Mouse (Mus musculus): ENCODE results near the gene Hipk2. TPM values are rescaled to one million over a fixed set of nuclear protein-coding genes. Genes with fewer than 3 reads are reported as not detected.

The Hipk2 gene
- polyA plus RNA-seq, 1 experiment from 2014 or later = 13.7 TPM

DNA sequence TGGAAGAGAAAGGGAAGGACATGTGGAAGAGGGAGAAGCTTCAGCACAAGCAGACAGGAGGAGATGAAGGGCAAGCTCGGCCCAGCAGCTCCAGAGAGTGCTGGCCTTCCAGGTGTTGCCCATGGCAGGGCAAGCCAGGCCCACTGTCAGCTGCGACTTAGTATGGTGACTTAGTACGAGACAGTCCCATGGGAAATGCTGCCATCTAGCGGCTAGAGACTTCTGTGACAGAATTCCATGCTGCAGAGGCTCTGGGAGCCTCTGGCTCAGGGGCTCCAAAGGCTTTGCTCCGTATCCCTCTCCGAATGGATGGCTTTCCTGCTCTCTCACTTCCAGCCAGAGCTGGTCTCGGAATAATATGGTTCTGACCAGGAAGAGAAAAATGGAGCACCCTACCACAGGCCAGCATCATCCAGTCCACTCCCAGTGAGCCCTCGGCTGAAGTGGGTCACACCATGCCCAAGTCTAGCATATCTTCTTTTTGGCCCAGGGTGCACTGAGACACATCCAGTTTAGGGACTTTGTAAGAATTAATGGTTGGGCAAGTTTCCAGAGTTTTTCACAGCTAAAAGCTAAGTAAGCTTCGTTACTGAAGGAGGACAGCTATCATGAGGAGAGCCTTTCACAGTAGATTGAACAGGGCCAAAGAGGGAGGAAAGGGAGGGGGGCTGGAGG is 180.4 kb downstream of the Hipk2 start:
- H3K9ac ChIP-seq (ENCODE audit: low read length) = no peak overlapping the region
- H3K4me1 ChIP-seq (replicated peaks; ENCODE audit: control insufficient read depth, insufficient read depth) = no peaks in the 10 kb centered on the region
- H3K9me3 ChIP-seq (ENCODE audit: control insufficient read depth, low read length) = no peaks in the 10 kb centered on the region
- peaks cover 14% of the 10 kb centered on the region for H3K36me3 ChIP-seq (ENCODE audit: control insufficient read depth, insufficient read depth, low read length)
- no peaks in the 10 kb centered on the region for H3K27me3 ChIP-seq (ENCODE audit: control insufficient read depth, insufficient read depth, low read length)
- WGBS = 27% methylated on average over 9 of the region's 9 CpGs
- TF ChIP-seq EP300 (optimal IDR thresholded peaks at IDR 0.05) (no peak), CTCF (IDR thresholded peaks at IDR 0.05; ENCODE audit: low read depth) (peak; percentile 87)
- peak; percentile 61 for ATAC-seq (ENCODE audit: low FRiP score, low TSS enrichment)
- no peak overlapping the region for H3K4me3 ChIP-seq (ENCODE audit: low read depth, low read length)
- DNase-seq (ENCODE audit: low spot score) = peak; percentile 79
- no peak overlapping the region for H3K4me2 ChIP-seq (replicated peaks; ENCODE audit: low read depth)
- H3K27ac ChIP-seq (replicated peaks) = no peak overlapping the region

GRCm38 (mm10) chr6:38692556-38692955 is 183.4 kb downstream of the Hipk2 start:
- DNase-seq (ENCODE audit: low spot score) = no peak
- no peak for ATAC-seq (ENCODE audit: low FRiP score, low TSS enrichment)
- Histone ChIP-seq H3K9ac (ENCODE audit: low read length) (no peak overlapping the region), H3K9me3 (ENCODE audit: control insufficient read depth, low read length) (no peaks in the 10 kb centered on the region), H3K27me3 (ENCODE audit: control insufficient read depth, insufficient read depth, low read length) (no peaks in the 10 kb centered on the region), H3K36me3 (ENCODE audit: control insufficient read depth, insufficient read depth, low read length) (0 out of 2 replicates have a peak, but pooled peaks cover 10% of the 10 kb centered on the region), H3K4me2 (replicated peaks; ENCODE audit: low read depth) (no peak overlapping the region), H3K4me3 (ENCODE audit: low read depth, low read length) (no peak overlapping the region), H3K4me1 (replicated peaks; ENCODE audit: control insufficient read depth, insufficient read depth) (no peaks in the 10 kb centered on the region), H3K27ac (replicated peaks) (no peak overlapping the region)
- WGBS = 82% methylated on average over 6 of the region's 6 CpGs
- TF ChIP-seq EP300 (optimal IDR thresholded peaks at IDR 0.05) (no peak), CTCF (IDR thresholded peaks at IDR 0.05; ENCODE audit: low read depth) (no peak)

DNA sequence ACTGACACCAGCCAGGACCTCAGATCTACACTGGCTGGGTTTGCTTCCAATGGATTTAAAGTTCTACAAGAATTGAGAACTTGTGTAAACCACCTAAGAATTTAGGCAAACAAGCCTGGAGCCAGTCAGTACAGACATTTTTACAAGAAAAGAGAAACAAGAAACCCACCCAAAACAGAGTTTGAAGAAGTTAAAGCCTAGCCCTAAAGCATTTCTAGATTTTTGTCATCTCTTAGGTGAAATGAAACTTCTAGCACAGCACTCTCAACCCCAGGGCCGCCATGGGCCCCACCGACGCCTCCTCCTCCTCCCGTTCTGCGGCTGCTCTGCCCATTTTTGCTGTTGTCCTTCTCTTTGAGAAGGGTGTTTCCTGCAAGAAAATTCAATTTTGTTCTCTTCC is 184.9 kb downstream of the Hipk2 start:
- H3K27ac ChIP-seq (replicated peaks) = no peak overlapping the region
- H3K9me3 ChIP-seq (ENCODE audit: control insufficient read depth, low read length) = no peaks in the 10 kb centered on the region
- no peaks in the 10 kb centered on the region for H3K27me3 ChIP-seq (ENCODE audit: control insufficient read depth, insufficient read depth, low read length)
- H3K4me2 ChIP-seq (replicated peaks; ENCODE audit: low read depth) = no peak overlapping the region
- no peak for DNase-seq (ENCODE audit: low spot score)
- WGBS = 93% methylated on average over 5 of the region's 5 CpGs
- H3K4me3 ChIP-seq (ENCODE audit: low read depth, low read length) = no peak overlapping the region
- H3K4me1 ChIP-seq (replicated peaks; ENCODE audit: control insufficient read depth, insufficient read depth) = no peaks in the 10 kb centered on the region
- TF ChIP-seq EP300 (optimal IDR thresholded peaks at IDR 0.05) (no peak), CTCF (IDR thresholded peaks at IDR 0.05; ENCODE audit: low read depth) (no peak)
- H3K36me3 ChIP-seq (ENCODE audit: control insufficient read depth, insufficient read depth, low read length) = 0 out of 2 replicates have a peak, but pooled peaks cover 9% of the 10 kb centered on the region
- H3K9ac ChIP-seq (ENCODE audit: low read length) = no peak overlapping the region
- no peak for ATAC-seq (ENCODE audit: low FRiP score, low TSS enrichment)

DNA sequence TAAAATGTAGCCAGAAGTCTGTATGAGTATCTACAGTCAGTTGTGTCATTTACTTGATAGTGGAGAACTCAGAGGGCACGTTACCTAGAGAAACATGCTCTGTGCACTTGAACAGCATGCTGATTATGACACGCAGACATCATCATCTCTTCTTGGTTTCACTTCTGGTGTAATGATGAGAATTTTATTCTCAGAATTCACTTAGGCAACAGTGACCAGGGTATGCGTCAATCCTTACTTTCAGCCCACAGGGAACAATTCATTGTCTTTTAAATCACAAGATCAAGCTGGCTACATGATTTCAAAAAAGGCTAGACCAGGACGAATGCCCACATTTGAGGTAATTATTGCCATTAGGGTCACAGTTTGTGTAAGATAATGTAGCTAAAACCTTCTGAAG is 185.3 kb downstream of the Hipk2 start:
- Histone ChIP-seq H3K27ac (replicated peaks) (no peak overlapping the region), H3K4me3 (ENCODE audit: low read depth, low read length) (no peak overlapping the region), H3K9ac (ENCODE audit: low read length) (no peak overlapping the region), H3K4me1 (replicated peaks; ENCODE audit: control insufficient read depth, insufficient read depth) (no peaks in the 10 kb centered on the region), H3K9me3 (ENCODE audit: control insufficient read depth, low read length) (no peaks in the 10 kb centered on the region), H3K36me3 (ENCODE audit: control insufficient read depth, insufficient read depth, low read length) (0 out of 2 replicates have a peak, but pooled peaks cover 9% of the 10 kb centered on the region), H3K27me3 (ENCODE audit: control insufficient read depth, insufficient read depth, low read length) (no peaks in the 10 kb centered on the region), H3K4me2 (replicated peaks; ENCODE audit: low read depth) (no peak overlapping the region)
- no peak for DNase-seq (ENCODE audit: low spot score)
- 84% methylated on average over 4 of the region's 4 CpGs for WGBS
- ATAC-seq (ENCODE audit: low FRiP score, low TSS enrichment) = no peak
- no peak for TF ChIP-seq CTCF (IDR thresholded peaks at IDR 0.05; ENCODE audit: low read depth)
- TF ChIP-seq EP300 (optimal IDR thresholded peaks at IDR 0.05) = no peak

- no peak overlapping the region for H3K9ac ChIP-seq (ENCODE audit: low read length)
- DNase-seq (ENCODE audit: low spot score) (no peak), ATAC-seq (ENCODE audit: low FRiP score, low TSS enrichment) (no peak)
- no peak overlapping the region for H3K27ac ChIP-seq (replicated peaks)
- WGBS = 90% methylated on average over 10 of the region's 10 CpGs
- no peaks in the 10 kb centered on the region for H3K4me1 ChIP-seq (replicated peaks; ENCODE audit: control insufficient read depth, insufficient read depth)
- no peaks in the 10 kb centered on the region for H3K9me3 ChIP-seq (ENCODE audit: control insufficient read depth, low read length)
- no peak overlapping the region for H3K4me3 ChIP-seq (ENCODE audit: low read depth, low read length)
- H3K27me3 ChIP-seq (ENCODE audit: control insufficient read depth, insufficient read depth, low read length) = no peaks in the 10 kb centered on the region
- TF ChIP-seq CTCF (IDR thresholded peaks at IDR 0.05; ENCODE audit: low read depth) (no peak), EP300 (optimal IDR thresholded peaks at IDR 0.05) (no peak)
- H3K36me3 ChIP-seq (ENCODE audit: control insufficient read depth, insufficient read depth, low read length) = 0 out of 2 replicates have a peak, but pooled peaks cover 7% of the 10 kb centered on the region
- no peak overlapping the region for H3K4me2 ChIP-seq (replicated peaks; ENCODE audit: low read depth)
Measured at GRCm38 (mm10) chr6:38688841-38689240, 187.1 kb downstream of the Hipk2 start.

- TF ChIP-seq EP300 (optimal IDR thresholded peaks at IDR 0.05) (no peak), CTCF (IDR thresholded peaks at IDR 0.05; ENCODE audit: low read depth) (peak; percentile 72)
- no peak overlapping the region for H3K27ac ChIP-seq (replicated peaks)
- 0 out of 2 replicates have a peak, but pooled peaks have one; percentile 33 for ATAC-seq (ENCODE audit: low FRiP score, low TSS enrichment)
- WGBS = 69% methylated on average over 11 of the region's 11 CpGs
- H3K4me3 ChIP-seq (ENCODE audit: low read depth, low read length) = no peak overlapping the region
- H3K9me3 ChIP-seq (ENCODE audit: control insufficient read depth, low read length) = no peaks in the 10 kb centered on the region
- no peak overlapping the region for H3K4me2 ChIP-seq (replicated peaks; ENCODE audit: low read depth)
- no peaks in the 10 kb centered on the region for H3K4me1 ChIP-seq (replicated peaks; ENCODE audit: control insufficient read depth, insufficient read depth)
- no peaks in the 10 kb centered on the region for H3K27me3 ChIP-seq (ENCODE audit: control insufficient read depth, insufficient read depth, low read length)
- H3K9ac ChIP-seq (ENCODE audit: low read length) = no peak overlapping the region
- 0 out of 2 replicates have a peak, but pooled peaks cover 7% of the 10 kb centered on the region for H3K36me3 ChIP-seq (ENCODE audit: control insufficient read depth, insufficient read depth, low read length)
- peak; percentile 51 for DNase-seq (ENCODE audit: low spot score)
Measured at GRCm38 (mm10) chr6:38687216-38687615, 188.7 kb downstream of the Hipk2 start.
